Mouse (Mus musculus) retina, embryonic 14.5 days (tissue): ENCODE data around the gene Dapk2.

Source experiments
- DNase-seq: peaks from one replicate; pipeline ENCODE4 v3.0.0-alpha.2; 2015; ENCODE audit warnings: low spot score

The Dapk2 gene

DNA sequence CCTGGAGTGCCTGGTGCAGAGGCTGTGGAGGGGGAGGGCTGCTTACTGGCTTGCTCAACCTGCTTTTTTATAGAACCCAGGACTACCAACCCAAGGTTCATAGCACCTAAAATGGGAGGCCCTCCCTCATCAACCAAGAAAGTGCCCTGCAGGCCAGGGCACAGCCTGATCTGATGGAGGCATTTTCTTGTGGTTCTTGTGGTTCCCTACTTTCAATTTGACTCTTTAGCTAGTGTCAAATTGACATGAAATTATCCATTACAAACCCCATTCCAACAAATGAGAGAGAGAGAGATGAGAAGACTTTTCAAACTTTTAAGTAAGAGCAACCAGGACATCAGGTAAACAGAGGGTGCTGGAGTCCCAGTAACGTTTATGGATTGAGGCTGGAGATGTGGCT is 15.8 kb upstream of the Dapk2 start:
- DNase-seq, result no peak

DNA sequence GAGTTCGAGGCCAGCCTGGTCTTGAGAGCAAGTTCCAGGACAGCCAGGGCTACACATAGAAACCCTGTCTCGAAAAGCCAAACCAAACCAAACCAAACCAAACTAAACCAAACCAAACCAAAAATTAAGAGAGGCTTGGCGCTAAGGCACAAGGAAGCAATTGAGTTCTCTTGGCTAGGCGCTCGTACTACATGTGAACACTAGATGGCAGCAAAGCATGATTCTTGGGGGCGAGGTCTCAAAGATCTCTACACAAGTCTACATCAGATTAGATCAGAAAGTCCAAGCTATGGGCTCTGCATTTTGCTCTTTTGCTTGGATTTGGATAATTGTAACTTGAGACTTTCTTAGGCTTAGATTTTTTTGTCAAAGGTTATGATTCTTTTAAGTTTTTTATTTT is 13.8 kb upstream of the Dapk2 start:
- DNase-seq, result peak; percentile 94

DNA sequence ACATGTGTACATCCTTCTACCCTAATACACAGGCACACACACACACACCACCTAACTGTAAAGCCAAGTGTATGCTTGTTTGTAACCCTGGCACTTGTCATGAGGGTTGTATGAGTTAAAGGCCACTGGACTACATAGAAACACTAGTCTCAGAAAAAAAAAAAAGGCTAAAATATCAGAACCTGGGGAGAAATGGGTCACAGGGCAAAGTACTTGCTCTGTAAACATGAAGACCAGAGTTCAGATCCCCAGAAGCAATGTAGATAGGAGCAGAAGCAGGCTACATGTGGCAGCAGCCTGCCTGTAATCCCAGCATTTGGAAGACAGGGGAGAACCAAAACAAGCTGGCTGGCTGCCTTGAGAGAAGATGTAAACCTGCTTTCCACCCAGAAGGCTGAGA is 11.9 kb upstream of the Dapk2 start:
- no peak for DNase-seq

DNA sequence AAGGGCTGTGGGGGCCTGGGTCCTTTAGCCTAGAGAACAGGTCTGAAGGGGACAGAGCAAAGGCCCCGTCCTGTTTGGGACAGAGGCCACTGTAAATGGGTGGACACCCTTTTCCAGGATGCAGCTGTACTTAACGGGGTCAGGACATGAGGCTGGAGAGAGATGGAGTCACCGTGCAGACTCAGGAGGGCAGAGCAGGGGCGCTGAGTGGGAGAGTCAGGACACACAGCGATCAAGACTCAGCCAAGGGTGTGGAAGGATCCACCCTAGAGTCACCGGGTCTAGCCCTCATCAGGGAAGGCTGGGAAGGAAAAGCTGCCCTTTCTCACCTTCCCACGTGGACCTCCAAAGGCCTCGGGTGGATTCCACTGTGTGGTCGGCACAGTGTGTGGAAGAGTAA is 6.0 kb upstream of the Dapk2 start:
- no peak for DNase-seq

DNA sequence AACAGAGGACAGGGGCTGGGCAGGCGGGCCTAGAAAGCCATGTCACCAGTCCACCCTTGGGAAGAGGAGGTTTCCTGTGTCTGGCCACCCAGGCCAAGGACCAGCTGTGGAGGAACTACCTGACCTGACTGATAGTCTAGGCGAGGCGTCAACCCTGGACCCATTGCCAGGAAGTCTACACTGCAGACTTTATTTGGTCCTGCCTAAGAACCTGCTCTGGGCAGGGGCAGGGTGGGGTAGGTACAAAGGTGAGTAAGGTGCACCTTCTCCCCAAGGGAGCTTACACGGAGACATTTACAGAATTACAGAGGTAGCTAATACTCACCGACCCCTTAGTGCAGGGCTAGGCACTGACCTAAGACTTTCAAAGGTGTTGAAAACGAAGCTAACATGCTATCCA is 4.4 kb upstream of the Dapk2 start:
- no peak for DNase-seq

DNA sequence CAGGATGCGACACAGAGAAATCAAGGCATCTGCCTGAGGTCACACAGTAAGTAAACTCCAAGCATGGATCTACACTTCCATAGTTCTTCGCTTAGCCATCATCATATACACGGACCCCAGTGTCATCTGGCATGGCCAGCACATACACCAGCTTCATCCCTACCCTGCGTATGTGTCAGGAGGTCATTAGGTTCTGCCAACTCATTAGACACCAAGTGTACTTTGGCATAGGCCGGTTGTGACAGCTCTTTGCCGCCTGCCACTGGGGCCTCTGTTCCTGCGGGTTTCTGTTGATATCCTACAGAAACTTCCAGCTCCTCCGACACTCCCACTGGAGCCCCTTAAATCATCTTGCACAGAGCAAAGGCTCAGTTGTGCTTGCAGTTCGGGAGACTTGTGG is 4.0 kb upstream of the Dapk2 start:
- no peak for DNase-seq

DNA sequence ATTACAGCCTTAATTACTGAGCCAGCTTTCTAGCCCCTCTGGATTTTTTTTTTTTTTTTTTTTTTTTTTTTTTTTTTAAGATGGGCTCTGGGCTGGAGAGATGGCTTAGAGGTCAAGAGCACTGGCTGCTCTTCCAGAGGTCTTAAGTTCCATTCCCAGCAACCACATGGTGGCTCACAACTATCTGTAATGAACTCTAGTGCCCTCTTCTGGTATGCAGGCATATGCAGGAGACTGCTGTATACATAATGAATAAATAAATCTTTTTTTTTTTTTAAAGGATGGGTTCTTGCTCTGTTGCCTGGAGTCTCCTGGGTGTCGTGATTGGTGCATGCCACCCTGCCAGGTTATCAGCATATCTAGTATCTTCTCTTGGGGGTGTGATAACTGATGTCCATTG is 2.5 kb upstream of the Dapk2 start:
- DNase-seq, result no peak

DNA sequence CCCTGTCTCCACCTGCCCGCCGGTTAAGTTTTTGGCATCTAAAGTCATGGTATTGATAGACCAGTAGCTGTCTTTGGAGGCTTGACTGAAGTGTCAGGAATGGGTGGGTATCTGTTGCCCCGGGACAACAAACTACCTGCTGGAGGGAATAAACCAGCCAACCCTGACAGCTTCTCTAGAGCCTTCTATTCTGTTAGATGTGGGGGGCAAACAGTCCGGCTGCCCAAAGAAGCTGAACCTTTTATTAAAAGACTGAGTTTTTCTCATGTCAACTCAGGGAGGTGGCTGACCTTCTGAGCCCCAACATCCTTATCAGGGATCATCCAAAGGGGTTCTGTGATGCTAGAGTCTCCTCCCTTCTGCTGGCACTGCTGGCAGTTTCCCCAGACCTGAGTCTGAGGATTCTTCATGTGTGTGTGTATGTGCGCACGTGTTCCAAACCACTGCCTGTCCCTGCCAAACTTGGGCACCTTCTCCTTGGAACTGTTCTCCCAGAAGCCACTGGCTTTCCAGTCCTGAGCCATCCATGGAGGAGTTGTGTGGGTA is 935 bp downstream of the Dapk2 start:
- no peak for DNase-seq

DNA sequence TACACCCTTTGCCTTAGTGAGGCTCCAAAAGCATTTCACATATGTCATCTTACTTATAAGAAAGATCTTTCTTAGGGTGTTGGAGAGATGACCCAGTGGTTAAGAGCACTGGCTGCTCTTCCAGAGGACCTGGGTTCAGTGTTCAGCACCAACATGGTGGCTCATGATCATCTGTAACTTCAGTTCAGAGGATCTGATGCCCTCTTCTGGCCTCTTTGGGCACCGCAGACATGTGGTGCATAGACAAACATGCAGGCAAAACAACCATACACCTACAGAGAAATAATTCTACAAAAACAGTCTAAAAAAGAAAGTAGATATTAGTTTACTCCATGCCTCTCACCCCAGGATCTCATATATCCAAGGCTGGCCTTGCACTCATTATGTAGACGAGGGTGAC is 2.1 kb downstream of the Dapk2 start:
- DNase-seq, result no peak

DNA sequence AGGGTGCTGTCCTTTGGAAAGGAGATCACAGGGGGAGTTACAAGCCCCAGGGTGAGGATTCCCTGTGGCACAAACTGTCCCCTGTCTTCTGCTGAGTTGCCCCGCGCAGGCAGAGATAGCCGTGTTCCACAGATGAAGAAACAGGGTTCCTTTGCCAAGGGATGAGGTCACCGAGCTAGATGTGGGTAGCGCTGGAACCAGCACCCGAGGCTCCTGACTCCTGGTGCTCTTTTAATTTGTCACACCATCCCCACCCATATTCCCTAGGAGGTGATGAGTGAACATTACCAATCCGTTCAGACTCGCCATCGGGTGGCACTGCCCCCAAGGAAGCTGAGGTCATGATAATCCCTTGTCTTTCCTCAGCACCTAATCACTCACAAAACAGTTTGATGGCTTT is 5.0 kb downstream of the Dapk2 start:
- no peak for DNase-seq

DNA sequence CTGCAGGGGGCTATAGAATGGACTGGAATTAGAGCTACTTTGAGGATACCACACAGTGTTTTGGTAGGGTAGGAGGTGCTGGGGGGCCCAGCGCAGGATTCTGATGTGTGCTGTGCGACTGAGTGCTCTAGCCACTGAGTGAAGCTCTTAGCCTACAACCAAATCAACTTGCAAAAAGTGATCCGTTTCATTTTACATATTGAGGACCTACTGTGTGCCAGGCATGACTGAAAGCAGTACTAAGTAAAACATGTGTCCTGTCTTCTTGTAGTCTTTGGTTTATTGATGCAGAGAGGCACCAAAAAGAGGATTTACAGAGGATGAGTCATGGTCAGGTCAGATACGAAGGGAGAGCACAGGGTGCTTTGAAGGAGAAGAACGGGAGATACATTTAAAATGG is 9.2 kb downstream of the Dapk2 start:
- DNase-seq, result no peak

DNA sequence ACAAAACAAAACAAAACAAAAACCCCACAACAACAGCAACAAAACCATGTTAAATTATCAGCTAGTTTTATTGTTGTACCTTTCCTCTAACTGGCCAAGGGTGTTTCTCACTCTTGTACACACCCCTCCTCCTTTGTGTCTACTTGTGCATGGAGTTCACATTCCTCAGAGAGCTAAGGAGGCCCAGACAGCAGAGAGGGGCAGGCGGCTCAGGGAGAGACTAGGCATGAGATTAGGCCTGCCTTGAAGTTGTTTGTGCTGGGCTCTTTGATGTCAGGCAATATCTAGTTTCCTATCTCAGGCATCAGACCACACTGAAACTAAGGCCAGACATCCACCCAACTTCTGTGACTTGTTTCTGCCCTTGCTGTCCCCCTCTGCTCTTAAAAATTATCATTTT is 10.2 kb downstream of the Dapk2 start:
- no peak for DNase-seq

DNA sequence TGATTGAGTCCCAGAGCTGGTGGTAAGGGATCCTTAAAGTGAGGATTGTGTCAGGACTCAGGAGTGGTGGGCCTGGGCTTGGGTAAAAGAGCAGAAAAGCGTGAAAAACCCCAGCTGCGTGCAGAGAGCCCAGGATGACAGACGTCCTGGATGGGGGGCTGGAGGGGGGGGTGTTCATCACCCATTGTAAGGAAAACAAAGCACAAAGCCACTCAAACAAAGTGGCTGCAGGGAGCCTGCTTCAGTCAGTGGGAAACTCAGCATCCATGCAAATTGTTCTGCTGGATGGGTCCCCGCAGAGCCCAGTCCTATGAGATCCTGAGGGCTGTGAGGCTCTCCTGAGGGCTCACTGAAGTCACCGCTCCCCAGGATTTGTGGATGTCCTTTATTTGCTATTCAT is 12.5 kb downstream of the Dapk2 start:
- peak; percentile 63 for DNase-seq

DNA sequence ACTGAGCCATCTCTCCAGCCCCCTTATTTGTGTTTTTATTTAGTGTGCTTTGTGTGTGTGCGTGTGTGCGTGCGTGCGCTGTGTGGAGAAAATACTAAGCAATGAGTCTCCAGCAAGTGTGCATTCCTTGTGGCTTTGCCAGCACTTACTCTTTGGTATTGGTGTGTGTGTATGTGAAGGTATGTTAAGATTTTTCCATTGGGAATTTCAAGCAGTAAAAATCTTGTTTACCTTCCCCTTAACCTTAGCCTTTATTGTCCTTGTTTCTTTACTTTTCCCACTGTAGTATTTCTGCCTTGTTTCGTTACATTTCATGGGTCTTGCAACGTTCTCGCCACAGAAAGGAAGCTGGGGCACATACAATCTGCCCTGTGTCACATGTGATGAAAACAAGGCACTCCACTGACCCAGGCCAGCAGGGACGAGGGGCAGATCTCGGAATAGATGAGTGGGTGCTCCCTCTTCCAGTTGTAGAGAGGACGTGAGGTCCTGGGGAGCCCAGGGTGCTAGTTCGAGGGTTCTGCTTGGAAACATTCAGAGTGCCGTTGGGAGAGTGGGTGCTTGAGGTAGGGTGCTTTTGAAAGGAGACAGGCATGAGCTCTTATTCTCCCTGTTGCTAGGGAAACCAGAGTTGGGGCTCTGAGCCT is 13.4 kb downstream of the Dapk2 start:
- no peak for DNase-seq

DNA sequence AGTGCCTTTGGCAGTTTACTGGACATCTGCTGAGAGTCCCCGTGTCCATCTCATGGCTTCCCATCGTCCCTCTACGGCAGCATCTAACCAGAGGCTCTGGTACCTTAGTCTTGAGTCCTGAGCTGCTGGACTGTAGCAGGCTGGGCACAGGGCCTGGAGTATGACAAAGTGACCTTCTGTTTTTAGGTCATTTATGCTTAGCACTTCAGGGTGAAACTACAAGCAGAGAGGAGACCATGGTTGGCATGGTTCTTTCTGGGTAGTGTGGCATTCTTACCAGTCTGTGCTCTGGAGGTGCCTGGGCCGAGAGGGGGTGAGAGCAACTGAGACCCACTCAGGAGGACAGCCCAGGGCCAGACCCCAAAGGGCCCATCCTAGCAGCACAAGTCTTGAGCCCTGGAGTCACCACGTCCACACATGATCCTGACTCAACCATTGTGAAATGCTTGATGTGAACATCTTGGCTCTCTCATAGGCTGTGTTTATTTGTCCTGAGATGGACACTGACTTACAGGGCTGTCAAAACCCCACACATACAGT is 15.4 kb downstream of the Dapk2 start:
- DNase-seq, result no peak

DNA sequence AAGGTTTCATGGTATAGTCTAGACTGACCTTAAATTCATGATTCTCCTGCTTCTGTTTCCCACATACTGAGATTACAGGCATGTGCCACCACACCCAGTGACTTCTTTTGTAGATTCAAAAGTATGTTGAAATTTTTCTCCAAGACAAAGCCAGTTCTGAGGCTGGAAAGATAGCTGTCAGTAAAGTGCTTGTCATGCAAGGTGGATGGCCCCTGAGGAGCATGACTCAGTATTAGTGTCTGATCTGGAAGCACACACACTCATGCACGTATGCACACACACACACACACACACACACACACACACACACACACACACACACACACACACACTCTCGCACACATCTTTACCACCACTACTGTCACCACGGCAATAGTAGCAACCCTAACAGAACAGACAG is 17.0 kb downstream of the Dapk2 start:
- no peak for DNase-seq

DNA sequence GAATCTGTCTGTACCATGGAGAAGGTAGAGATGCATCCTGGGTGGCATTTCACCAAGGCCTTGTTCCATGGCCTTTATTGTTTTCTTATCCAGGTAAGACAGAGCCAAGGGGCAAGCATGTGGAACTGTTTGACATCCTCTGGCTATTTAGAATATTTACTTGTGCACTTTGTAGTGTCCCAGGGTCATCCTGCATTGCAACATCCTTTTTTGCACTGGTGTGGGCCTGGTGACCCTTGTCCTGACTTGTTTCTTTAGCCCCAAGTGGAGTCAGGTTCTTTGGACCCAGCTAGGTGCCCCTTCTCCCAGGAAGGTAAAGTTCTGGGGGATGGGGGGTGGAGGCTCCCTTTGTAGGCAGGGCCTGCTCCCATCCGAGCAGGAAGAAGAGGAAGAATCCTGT is 20.0 kb downstream of the Dapk2 start:
- DNase-seq, result no peak

DNA sequence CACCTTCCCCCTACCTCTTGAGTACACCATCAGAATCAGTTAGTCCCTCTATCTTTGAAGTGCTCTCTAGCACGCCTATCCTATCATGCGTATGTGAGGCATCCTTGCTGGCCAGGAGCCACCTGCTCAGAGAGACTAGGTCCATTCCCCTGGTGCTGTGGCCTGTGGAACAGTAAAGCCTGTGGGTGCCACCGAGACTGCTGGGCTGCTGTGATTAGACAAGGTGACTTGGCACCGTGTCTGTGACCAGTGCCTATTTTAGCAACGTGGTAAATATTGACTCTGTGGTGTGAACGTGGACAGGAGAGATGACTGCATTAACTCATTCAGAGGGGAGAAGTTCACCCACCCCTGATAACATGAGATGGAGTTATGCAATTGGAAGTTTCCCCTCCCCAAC is 21.8 kb downstream of the Dapk2 start:
- DNase-seq, result no peak

DNA sequence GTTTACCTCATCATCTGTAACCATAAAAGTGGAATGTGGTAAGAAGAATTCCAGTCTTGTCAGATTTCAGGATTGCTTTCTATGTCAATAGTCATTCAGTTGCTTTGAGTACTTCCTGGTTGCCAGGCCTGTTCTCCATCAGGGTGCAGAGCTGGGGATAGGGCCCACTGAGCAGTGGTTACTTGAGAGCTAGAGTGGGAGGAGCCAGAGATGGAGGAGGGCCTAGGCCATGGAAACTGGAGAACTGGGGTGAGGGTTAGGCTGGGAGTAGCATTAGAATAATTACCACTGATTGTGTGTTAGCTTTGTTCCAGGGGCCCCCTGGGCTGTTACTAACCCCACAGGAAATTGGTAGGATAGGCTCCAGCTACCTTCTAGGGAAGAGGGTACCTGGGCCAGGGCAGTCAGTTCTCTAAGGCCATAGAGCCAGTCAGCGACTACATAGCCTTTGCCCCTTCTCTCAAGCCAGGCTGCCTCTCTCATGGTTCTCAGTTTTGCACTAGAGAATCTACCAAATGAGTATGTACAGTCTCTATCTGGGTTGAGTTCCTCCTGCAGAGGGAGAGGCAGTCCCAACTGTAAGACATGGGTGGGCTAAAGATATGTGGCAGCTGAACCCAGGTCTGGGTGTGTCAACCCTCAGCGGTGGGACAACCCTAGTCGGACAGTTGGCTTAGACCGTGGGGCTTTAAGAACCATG is 23.3 kb downstream of the Dapk2 start:
- DNase-seq, result no peak

DNA sequence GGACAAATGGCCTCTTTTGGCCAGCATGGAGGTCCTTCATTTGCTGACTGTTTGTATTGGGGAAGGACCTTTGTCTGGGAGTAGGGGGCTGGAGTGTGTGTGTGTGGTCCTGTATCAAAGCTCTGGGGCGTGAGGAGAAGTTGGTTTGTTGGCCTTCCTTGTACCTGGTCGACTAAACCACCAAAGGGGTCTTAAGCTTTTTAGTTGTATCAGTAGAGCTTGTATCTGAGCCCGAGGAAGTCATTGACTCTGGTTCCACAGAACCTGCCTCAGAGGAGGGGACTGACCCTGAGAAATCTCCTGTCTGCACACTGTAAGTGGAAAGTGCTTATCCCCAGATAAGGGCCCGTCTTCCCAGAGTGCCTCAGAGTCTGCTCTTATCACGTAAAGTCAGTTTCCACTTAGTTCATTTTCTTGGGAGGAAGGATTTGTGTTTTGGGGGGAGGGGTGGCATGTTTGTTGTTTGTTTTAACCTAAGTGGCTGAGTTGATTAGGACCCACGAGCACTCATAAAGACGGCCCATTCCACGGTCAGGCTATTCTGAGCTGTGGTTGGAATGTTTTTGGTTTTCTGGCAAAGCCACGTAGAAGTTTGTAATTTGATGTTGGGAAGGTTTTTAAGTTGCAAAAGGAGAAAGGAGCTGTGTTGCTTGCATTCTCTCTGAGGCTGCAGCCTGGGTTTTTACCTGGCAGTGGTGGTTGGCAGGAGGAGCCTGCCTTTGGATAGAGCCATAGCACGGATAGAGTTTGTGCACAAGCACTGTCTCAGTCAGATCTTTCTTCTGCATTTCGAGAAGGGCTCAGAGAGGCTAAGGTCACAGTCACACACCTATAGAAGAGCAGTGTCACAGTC is 24.0 kb downstream of the Dapk2 start:
- DNase-seq, result no peak

DNA sequence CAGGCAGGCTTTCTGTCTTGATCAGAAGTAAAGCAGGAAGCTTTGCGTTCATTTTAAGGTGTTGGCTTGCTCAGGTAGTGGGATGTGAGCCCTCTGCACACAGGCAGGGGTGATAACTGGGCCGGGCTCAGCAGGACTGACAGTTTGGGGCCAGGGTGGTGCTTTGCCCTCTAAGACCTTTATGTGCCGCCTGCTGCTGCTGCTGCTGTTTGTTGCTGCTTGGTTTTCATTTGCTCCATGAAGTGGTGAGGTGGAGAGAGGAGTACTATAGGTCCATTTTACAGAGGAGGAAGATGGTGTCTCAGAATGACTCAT is 24.6 kb downstream of the Dapk2 start:
- DNase-seq, result no peak

DNA sequence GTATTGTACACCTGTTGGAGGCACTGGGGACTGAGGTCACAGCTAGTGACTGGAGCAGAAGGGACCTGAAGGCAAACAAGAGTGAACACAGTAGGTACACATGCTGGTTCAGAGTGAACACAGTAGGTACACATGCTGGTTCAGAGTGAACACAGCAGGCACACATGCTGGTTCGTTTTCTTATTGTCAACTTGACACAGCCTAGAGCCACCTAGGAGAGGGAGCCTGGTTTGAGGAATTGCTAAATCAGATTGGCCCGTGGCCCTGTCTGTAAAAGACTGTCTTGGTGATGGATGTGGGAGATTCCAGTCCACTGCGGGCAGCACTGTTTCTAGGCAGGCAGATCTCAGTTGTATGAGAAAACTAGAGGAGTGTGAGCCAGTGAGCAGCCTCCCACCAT is 25.0 kb downstream of the Dapk2 start:
- no peak for DNase-seq

DNA sequence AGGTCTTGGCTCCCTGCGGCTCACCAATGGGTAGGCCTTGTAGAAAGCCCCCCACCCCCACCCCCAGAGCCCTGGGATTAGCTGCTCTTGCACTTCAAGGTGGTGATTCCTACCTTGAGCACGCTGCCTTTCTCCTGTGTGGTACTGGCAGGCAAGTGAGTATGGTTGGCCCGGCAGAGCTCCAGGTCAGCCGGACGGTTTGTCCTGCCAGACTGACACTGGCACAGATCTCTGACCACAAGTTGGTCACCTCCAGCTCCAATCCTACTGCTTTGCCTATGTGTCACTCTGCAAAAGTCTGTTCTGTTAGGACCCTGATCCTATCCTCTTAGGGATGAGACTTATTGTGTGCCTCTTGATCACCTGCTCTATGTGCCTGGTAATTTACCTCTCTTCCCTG is 26.5 kb downstream of the Dapk2 start:
- no peak for DNase-seq
